Mouse (Mus musculus) monocyte, adult 2 months (primary cell): ENCODE results near the gene Gm49630.
"Not testable (repeated sequence)": the region's sequence is repeated elsewhere in the genome, so short reads cannot be mapped to it uniquely, and the experiment has no call there.

ENCODE experiments used
- DNase-seq, 2 experiments: peaks; one replicate each; pipeline ENCODE4 v3.0.0; 2022; ENCODE audit warnings: low spot score in 2 of 2, low read depth in 1 of 2

Gene Gm49630

GRCm38 (mm10) chr17:7371879-7372278 lies at the start of gene Gm49630:
Gm49630 (minus strand) TSS chr17:7371979.
- not testable (repeated sequence) for DNase-seq

- DNase-seq: not testable (repeated sequence)
Measured at GRCm38 (mm10) chr17:7420191-7420973, 48.6 kb upstream of the Gm49630 start.

- DNase-seq: not testable (repeated sequence)
Measured at GRCm38 (mm10) chr17:7414601-7415310, 43.0 kb upstream of the Gm49630 start.

- not testable (repeated sequence) for DNase-seq
Measured at GRCm38 (mm10) chr17:7413336-7413735, 41.6 kb upstream of the Gm49630 start.

GRCm38 (mm10) chr17:7399770-7400169 lies 28.0 kb upstream of the Gm49630 start:
- not testable (repeated sequence) for DNase-seq

- peak; percentile 4 to 42 for DNase-seq
Measured at GRCm38 (mm10) chr17:7398198-7398847, 26.5 kb upstream of the Gm49630 start.

- DNase-seq: not testable (repeated sequence)
Measured at GRCm38 (mm10) chr17:7397079-7397478, 25.3 kb upstream of the Gm49630 start.

- DNase-seq: not testable (repeated sequence)
Measured at GRCm38 (mm10) chr17:7396288-7396687, 24.5 kb upstream of the Gm49630 start.

- not testable (repeated sequence) for DNase-seq
Measured at GRCm38 (mm10) chr17:7395671-7396070, 23.9 kb upstream of the Gm49630 start.

- not testable (repeated sequence) for DNase-seq
Measured at GRCm38 (mm10) chr17:7395116-7395515, 23.3 kb upstream of the Gm49630 start.

GRCm38 (mm10) chr17:7389898-7390297 lies 18.1 kb upstream of the Gm49630 start:
- not testable (repeated sequence) for DNase-seq

- DNase-seq: not testable (repeated sequence)
Measured at GRCm38 (mm10) chr17:7388958-7389356, 17.2 kb upstream of the Gm49630 start.

- not testable (repeated sequence) for DNase-seq
Measured at GRCm38 (mm10) chr17:7388341-7388957, 16.7 kb upstream of the Gm49630 start.

- DNase-seq: not testable (repeated sequence)
Measured at GRCm38 (mm10) chr17:7386016-7386415, 14.2 kb upstream of the Gm49630 start.

GRCm38 (mm10) chr17:7385364-7385763 lies 13.6 kb upstream of the Gm49630 start, which contains the start of gene Unc93a2:
Unc93a2 (minus strand) TSS chr17:7385464.
- DNase-seq: not testable (repeated sequence)

- not testable (repeated sequence) for DNase-seq
Measured at GRCm38 (mm10) chr17:7383167-7384143, 11.7 kb upstream of the Gm49630 start.

- DNase-seq: not testable (repeated sequence)
Measured at GRCm38 (mm10) chr17:7382711-7383110, 10.9 kb upstream of the Gm49630 start.

GRCm38 (mm10) chr17:7377907-7378306 lies 6.1 kb upstream of the Gm49630 start:
- not testable (repeated sequence) for DNase-seq

GRCm38 (mm10) chr17:7376951-7377700 lies 5.3 kb upstream of the Gm49630 start:
- not testable (repeated sequence) for DNase-seq
